Mouse (Mus musculus) natural killer cell, adult 2 months (primary cell): ENCODE data around the gene Sacs.
"Not testable (repeated sequence)": the region's sequence is repeated elsewhere in the genome, so short reads cannot be mapped to it uniquely, and the experiment has no call there.

Source experiments
- DNase-seq, 2 experiments: peaks; one replicate each; pipeline ENCODE4 v3.0.0; 2022; ENCODE audit warnings: low spot score in 2 of 2

Gene Sacs

GRCm38 (mm10) chr14:61137994-61138726, at the start of gene Sacs:
Gene Sacs (plus strand): TSS chr14:61138457.
- DNase-seq, result no peak

- DNase-seq, result no peak
Observed at GRCm38 (mm10) chr14:61090955-61091354, 47.3 kb upstream of the Sacs start.

- DNase-seq, result no peak
Observed at GRCm38 (mm10) chr14:61092073-61092472, 46.2 kb upstream of the Sacs start.

DNA sequence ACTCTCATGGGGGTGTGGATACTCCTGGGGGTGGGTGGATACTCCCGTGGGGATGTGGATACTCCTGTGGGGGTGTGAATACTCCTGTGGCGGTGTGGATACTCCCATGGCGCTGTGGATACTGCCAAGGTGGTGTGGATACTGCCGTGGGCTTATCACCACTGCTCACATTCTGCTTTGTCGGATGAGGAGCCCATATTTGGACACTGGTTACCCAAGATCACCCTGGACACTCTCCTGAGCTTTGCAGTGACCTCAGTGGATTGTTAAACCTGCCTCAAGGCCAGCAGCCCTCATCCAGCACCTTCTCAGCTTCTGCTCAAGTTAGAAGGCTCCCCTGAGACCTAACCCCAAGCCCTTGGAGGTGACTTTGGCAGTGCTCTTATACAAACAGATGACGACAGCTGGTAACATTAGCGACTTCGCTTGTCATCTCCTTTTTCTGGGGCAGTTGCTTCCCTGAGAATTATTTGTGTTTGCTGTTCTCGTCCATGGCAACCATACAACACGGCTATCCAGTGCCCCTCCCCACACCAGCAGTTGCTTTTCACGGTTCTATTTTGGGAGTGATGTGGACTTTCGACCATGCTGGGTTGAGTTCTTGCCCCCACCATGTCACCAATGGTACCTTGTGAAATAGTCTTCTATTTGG, 40.2 kb upstream of the Sacs start:
- DNase-seq, result no peak

DNA sequence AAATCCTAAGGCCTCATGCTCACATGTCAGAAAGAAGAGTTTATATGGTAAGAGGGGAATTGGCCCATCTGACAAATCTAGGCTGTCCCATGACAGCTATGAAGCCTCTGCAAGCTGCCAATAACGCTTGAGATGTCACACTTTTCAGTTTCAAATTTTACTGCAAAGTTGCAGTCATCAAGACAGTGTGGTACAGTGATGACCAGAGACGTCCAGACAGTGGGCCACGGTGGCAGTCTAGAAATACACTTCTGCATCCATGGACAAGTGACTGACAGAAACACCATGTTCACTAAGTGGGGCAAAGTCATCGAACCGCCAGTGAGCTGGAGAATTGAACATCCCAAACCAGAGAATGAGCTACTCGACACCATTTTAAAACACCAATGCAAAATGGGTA, 37.5 kb upstream of the Sacs start:
- DNase-seq, result no peak

DNA sequence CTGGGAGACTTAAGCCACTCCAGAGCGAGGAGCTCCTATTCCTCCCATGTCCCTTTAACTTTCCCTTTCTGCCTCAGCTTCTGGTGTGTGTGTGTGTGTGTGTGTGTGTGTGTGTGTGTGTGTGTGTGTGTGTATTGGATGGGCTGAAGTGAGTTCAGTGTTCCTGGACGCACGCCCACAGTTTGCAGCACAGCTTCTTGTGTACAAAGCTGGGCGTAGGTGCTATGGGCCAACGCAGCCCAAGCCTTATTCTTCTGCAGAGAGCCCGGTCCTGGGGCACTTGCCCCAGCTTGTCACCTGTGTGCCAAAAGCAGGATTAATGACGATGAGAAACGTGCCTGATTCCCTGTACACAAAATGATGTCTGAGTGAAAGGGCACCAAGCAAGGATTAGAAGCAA, 31.9 kb upstream of the Sacs start:
- DNase-seq, result no peak

GRCm38 (mm10) chr14:61108625-61109024, 29.6 kb upstream of the Sacs start:
- no peak for DNase-seq

DNA sequence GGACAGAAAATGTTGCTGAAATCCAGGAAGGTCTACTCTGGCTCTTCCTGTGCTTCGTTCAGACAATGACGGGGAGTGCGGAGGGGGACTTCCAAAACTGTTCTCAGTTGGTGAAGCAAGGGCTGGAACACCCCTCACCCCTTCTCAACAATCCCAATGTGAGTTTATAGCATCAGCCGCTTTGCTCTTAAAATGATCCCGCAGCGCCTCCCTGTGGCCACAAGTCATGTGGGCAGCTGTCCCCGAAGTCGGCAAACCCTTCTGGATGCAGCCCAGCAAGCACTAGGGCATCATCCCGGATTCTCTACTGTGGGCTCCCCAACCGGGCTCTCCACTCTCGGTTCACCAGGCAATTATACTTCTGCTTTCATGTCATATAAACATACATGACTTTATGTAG, 25.9 kb upstream of the Sacs start:
- peak in 1 of 2 experiments; percentile 49 for DNase-seq

- no peak for DNase-seq
Observed at GRCm38 (mm10) chr14:61124755-61125154, 13.5 kb upstream of the Sacs start.

- no peak for DNase-seq
Observed at GRCm38 (mm10) chr14:61125201-61125600, 13.1 kb upstream of the Sacs start.

GRCm38 (mm10) chr14:61127365-61127764, 10.9 kb upstream of the Sacs start:
- not testable (repeated sequence) for DNase-seq

DNA sequence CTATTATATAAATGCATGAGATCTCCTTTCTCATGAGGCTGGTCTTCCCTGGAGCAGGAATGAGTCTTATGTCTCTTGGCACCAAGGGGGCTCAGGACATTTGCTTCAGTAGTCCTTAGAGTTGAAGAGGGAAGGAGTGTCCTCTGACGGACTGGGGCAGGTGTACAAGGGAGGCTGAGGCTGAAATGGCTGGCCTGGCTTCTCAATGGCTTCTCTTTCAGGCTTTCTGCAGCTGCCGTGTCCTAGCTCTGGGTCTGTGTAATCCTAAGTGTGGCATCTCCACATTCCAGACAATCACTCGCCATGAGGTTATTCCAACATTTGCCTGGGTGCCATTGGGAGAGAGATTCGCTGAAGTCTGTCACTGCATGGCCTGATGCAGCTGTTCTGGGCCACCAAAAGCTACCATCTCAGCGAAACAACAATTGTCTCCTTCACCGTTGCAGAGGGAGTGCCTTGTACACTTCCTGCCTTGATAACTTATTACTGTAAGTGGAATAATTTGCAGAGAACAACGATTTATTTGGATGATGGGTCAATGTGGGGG, 9.2 kb upstream of the Sacs start:
- no peak for DNase-seq

GRCm38 (mm10) chr14:61132556-61132955, 5.7 kb upstream of the Sacs start:
- no peak for DNase-seq

DNA sequence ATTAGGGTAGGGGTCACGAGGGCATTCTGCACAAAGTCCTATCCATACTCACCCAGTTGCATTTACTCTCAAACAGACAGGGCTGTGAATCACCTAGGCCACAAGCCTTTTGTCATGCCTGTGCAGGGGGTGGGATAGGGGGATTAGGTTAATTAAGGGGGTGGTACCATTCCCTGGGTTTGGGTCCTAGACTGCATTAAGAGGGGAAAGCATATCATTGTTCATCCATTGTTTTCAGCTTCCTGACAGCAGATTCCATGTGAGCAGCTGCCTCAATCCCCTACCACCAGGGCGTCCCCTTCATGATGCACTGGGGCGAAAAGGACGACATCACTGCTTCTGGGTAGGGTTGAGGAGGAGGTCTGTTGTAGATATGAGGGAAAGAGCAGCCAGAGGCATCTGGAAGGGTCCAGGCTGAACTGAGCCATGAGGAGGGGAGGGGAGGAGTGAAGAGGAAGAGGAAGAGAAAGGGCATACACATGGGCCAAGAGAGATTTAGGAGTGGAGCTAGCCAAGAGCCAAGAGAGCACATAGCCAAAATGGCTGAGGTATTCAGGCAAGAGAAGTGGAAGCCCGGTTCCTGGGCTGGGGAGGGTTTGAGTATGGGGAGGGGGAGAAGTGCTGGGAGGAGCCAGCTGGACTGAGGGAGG, 3.8 kb upstream of the Sacs start:
- DNase-seq, result no peak

DNA sequence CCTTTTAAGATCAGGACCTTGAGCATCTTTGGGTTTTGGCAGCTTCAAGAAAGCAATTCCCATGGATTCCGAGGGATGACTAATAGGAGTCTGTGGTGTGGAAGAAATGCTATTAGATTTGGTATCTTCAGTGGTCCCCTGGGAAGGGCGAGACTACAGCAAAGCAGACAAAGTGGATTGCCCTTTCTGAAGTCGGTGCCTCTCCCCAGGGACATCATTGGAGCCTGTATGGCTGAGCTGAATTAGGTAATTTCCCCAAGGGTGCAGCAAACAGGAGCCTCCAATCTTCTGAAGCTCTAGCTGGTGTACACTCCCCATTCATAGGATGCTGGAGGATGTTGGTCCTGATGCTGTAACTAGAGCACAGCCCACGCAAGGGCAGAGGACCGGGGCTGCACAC, 847 bp upstream of the Sacs start:
- DNase-seq, result no peak

- no peak for DNase-seq
Observed at GRCm38 (mm10) chr14:61138727-61139067, 440 bp downstream of the Sacs start.

DNA sequence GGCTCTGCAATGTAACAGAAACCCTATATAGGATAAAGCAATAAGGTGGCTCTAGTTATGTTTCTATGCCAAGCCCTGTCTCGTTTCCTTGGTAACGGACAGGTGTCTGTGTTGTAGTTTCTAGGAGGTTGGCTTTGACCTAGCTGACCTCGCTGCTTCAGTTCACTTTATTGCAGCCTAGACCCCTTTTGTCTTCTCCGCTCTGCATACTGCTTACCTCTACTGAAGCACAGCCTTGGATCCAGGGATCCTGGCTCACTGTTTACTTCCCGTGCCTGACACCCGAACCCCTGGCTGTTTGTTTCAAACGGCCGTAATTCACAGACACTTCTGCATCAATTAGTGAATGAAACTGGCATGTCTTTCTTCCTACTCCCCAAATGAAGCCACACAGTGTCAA, 5.1 kb downstream of the Sacs start:
- DNase-seq, result no peak

DNA sequence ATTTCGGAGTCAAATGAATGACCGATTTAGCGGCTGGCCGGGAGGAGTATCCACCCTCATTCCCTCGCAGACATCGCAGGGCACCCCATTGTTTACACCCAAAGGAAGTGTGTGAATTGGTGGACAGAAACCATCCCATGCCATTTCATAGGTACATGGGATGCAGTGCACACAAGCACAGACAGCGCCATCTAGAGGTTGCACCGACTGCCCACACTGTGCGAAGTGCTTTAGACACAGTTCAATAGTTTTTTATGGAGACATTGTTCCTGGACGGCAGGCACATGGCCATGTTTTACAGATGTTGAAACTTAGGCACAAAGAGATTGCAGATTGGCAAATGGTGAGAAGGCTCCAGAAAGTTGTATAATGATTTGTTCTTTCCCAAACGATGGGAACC, 5.6 kb downstream of the Sacs start:
- peak in 1 of 2 experiments; percentile 7 for DNase-seq

GRCm38 (mm10) chr14:61150416-61150815, 12.2 kb downstream of the Sacs start:
- DNase-seq, result not testable (repeated sequence)

- no peak for DNase-seq
Observed at GRCm38 (mm10) chr14:61154900-61155585, 16.8 kb downstream of the Sacs start.

DNA sequence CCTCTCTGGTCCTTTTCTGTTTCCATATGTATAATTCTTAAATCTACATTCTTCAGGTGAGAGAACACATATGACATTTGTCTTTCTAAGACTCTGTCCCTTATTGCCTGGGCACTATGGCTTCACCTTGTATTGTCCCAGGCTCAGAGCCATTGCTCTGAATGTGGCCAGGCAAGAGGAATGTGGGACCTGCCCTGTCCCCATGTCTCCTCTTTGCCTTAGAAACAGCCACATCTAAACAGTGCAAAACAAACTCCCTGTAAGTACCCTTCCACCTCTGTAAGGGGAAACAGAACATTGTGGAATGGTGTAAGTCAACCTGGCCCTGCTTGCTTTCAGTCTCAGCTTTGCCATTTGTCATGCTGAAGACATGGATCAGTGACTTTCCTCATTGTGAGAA, 17.4 kb downstream of the Sacs start:
- DNase-seq, result no peak

DNA sequence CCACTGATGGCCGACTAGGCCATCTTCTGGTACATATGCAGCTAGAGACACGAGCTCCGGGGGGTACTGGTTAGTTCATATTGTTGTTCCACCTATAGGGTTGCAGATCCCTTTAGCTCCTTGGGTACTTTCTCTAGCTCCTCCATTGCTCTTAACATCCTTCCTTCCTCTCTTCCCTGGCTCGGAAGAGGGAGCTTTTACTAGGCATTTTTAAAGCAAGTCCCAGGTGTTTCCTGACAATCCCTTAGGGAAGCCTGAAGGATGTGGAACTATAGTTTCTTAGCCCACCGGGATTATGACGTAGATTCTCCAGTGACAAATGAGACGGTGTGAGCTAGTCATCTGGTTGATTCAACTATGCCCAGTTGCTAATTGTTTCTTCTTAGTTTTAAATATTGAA, 19.2 kb downstream of the Sacs start:
- not testable (repeated sequence) for DNase-seq
